Mouse (Mus musculus): ENCODE results near the gene Wdr19. TPM values are rescaled to one million over a fixed set of nuclear protein-coding genes. Genes with fewer than 3 reads are reported as not detected.

Wdr19 gene
- total and polyA plus RNA-seq, 2 experiments from 2014 or later, result 8.1 to 11.1 TPM

DNA sequence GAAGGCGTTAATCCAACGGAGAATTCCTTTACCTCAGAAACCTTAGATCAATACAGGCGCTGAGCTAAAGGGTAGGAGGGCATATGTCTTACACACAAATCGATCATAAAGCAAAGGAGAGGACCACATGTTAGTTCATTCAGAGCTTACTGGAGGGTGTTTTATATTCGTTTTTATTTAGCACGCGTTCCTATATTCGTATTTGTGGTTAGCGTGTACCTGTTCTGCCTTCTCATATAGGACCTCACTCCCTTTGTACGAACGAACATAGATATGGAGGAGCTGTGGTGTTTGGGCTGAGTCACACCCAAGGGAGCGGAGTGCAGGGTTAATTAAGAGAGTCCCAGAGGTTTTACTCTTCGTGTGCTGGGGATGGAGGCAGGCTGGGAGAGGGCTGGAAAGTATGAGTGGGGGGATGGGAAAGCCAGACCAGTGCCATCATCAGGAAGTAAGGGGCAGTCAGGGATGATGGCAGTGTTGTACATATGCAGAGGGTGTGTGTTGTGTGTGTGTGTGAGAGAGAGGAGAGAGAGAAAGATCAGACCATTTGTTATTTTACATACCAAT, 23.5 kb upstream of the Wdr19 start:
- WGBS, result 54% methylated on average over 13 of the region's 13 CpGs
- peak; percentile 18 for DNase-seq (ENCODE audit: low spot score)

GRCm38 (mm10) chr5:65177026-65177514, 22.4 kb upstream of the Wdr19 start:
- TF ChIP-seq CTCF (IDR thresholded peaks at IDR 0.05; ENCODE audit: low read depth), result no peak
- Histone ChIP-seq H3K27ac (peak overlapping the region; percentile 28), H3K4me2 (ENCODE audit: low read depth, low read length) (no peak overlapping the region), H3K4me1 (ENCODE audit: insufficient read depth, low read length) (no peaks in the 10 kb centered on the region), H3K4me3 (ENCODE audit: low read length) (no peak overlapping the region), H3K9ac (replicated peaks; ENCODE audit: low read length) (no peak overlapping the region), H3K9me3 (ENCODE audit: low read length) (no peaks in the 10 kb centered on the region), H3K36me3 (ENCODE audit: insufficient read depth, low read length) (no peaks in the 10 kb centered on the region), H3K27me3 (ENCODE audit: insufficient read depth, low read length) (no peaks in the 10 kb centered on the region)
- ATAC-seq (no peak), DNase-seq (ENCODE audit: low spot score) (peak; percentile 73)
- WGBS, result 27% methylated on average over 11 of the region's 11 CpGs

More for the DNA sequence above, 23.5 kb upstream of the Wdr19 start:
- no peaks in the 10 kb centered on the region for H3K4me1 ChIP-seq (ENCODE audit: insufficient read depth, low read length)
- no peaks in the 10 kb centered on the region for H3K9me3 ChIP-seq (ENCODE audit: low read length)
- no peak overlapping the region for H3K9ac ChIP-seq (replicated peaks; ENCODE audit: low read length)
- H3K27ac ChIP-seq, result peak overlapping the region; percentile 73
- TF ChIP-seq CTCF (IDR thresholded peaks at IDR 0.05; ENCODE audit: low read depth), result 0 out of 2 replicates have a peak, but pooled peaks have one; percentile 9
- peak; percentile 69 for ATAC-seq
- H3K4me3 ChIP-seq (ENCODE audit: low read length), result no peak overlapping the region
- H3K36me3 ChIP-seq (ENCODE audit: insufficient read depth, low read length), result no peaks in the 10 kb centered on the region
- H3K27me3 ChIP-seq (ENCODE audit: insufficient read depth, low read length), result no peaks in the 10 kb centered on the region
- H3K4me2 ChIP-seq (ENCODE audit: low read depth, low read length), result peak overlapping the region; percentile 43

GRCm38 (mm10) chr5:65178477-65178876, 21.0 kb upstream of the Wdr19 start:
- Histone ChIP-seq H3K4me2 (ENCODE audit: low read depth, low read length) (no peak overlapping the region), H3K27ac (no peak overlapping the region), H3K4me1 (ENCODE audit: insufficient read depth, low read length) (no peaks in the 10 kb centered on the region), H3K9ac (replicated peaks; ENCODE audit: low read length) (no peak overlapping the region), H3K9me3 (ENCODE audit: low read length) (no peaks in the 10 kb centered on the region), H3K4me3 (ENCODE audit: low read length) (no peak overlapping the region), H3K36me3 (ENCODE audit: insufficient read depth, low read length) (no peaks in the 10 kb centered on the region), H3K27me3 (ENCODE audit: insufficient read depth, low read length) (no peaks in the 10 kb centered on the region)
- 95% methylated on average over 9 of the region's 9 CpGs for WGBS
- ATAC-seq (no peak), DNase-seq (ENCODE audit: low spot score) (no peak)
- TF ChIP-seq CTCF (IDR thresholded peaks at IDR 0.05; ENCODE audit: low read depth), result no peak

DNA sequence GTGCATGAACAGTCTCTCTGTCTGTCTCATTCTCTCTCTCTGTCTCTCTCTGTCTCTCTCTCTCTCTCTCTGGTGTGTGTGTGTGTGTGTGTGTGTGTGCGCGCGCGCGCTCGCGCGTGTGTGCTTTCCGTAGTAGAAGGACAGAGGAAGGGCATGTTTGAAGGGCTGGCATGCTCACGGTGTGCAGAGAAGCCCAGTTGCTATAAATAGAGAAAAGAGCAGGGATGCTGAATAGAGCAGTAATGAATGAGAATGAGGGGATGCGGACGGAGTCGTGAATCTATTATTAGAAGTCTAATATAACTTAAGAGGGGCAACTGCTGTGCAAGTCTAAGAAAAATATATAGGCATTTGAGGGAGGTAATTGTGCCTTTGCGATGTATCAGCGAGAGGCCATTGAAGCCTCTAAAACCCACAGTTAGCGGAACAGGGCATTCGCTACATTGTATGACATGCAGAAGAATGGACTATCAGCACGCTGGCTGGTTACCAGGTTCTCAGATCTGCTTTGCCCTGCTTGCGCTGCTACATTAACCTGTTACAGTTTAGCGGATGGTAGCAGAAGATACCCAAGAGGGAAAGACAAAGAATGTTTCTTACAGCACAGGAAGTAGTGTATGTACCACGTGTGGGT, 18.2 kb upstream of the Wdr19 start:
- ATAC-seq, result peak; percentile 58; the same call in 1 of the 2 replicates
- H3K27ac ChIP-seq, result peak overlapping the region; percentile 75

DNA sequence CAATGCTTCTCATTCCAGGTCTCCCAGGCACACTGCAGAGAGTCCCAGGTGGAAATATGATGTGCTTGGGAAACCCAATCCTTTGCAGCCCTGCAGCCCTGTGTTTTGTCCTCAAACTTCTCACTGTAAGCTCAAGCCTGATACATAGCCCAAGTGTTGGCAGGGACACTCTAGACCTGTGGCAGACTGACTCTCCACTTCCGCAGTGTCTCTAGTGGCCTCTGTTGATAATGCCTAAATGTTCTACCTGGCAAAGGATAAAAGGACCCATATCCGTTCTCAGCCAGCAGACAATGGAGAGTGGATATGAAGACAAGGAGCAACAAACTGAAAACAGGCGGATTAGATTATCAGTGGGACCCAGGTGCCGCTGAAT, 17.7 kb upstream of the Wdr19 start:
- DNase-seq (ENCODE audit: low spot score) (peak; percentile 59), ATAC-seq (peak; percentile 71)
- peak overlapping the region; percentile 75 for H3K27ac ChIP-seq
- H3K27me3 ChIP-seq (ENCODE audit: insufficient read depth, low read length), result no peaks in the 10 kb centered on the region
- H3K9ac ChIP-seq (replicated peaks; ENCODE audit: low read length), result no peak overlapping the region
- no peaks in the 10 kb centered on the region for H3K4me1 ChIP-seq (ENCODE audit: insufficient read depth, low read length)
- H3K4me2 ChIP-seq (ENCODE audit: low read depth, low read length), result no peak overlapping the region
- peak; percentile 44 for TF ChIP-seq CTCF (IDR thresholded peaks at IDR 0.05; ENCODE audit: low read depth)
- H3K9me3 ChIP-seq (ENCODE audit: low read length), result no peaks in the 10 kb centered on the region
- 68% methylated on average over 4 of the region's 4 CpGs for WGBS
- H3K4me3 ChIP-seq (ENCODE audit: low read length), result no peak overlapping the region
- no peaks in the 10 kb centered on the region for H3K36me3 ChIP-seq (ENCODE audit: insufficient read depth, low read length)

More for the DNA sequence above, 18.2 kb upstream of the Wdr19 start:
- H3K36me3 ChIP-seq (ENCODE audit: insufficient read depth, low read length), result no peaks in the 10 kb centered on the region
- no peak overlapping the region for H3K4me2 ChIP-seq (ENCODE audit: low read depth, low read length)
- peak; percentile 28 for DNase-seq (ENCODE audit: low spot score)
- H3K9me3 ChIP-seq (ENCODE audit: low read length), result no peaks in the 10 kb centered on the region
- no peak for TF ChIP-seq CTCF (IDR thresholded peaks at IDR 0.05; ENCODE audit: low read depth)
- H3K27me3 ChIP-seq (ENCODE audit: insufficient read depth, low read length), result no peaks in the 10 kb centered on the region
- 48% methylated on average over 21 of the region's 21 CpGs for WGBS
- H3K4me3 ChIP-seq (ENCODE audit: low read length), result no peak overlapping the region
- no peaks in the 10 kb centered on the region for H3K4me1 ChIP-seq (ENCODE audit: insufficient read depth, low read length)
- no peak overlapping the region for H3K9ac ChIP-seq (replicated peaks; ENCODE audit: low read length)

- no peak overlapping the region for H3K4me3 ChIP-seq (ENCODE audit: low read length)
- no peaks in the 10 kb centered on the region for H3K4me1 ChIP-seq (ENCODE audit: insufficient read depth, low read length)
- ATAC-seq (peak; percentile 48; the same call in 1 of the 2 replicates), DNase-seq (ENCODE audit: low spot score) (peak; percentile 51)
- H3K27me3 ChIP-seq (ENCODE audit: insufficient read depth, low read length), result no peaks in the 10 kb centered on the region
- H3K27ac ChIP-seq, result peak overlapping the region; percentile 75; the same call in 1 of the 2 replicates
- H3K9ac ChIP-seq (replicated peaks; ENCODE audit: low read length), result no peak overlapping the region
- no peak overlapping the region for H3K4me2 ChIP-seq (ENCODE audit: low read depth, low read length)
- no peaks in the 10 kb centered on the region for H3K9me3 ChIP-seq (ENCODE audit: low read length)
- no peaks in the 10 kb centered on the region for H3K36me3 ChIP-seq (ENCODE audit: insufficient read depth, low read length)
- TF ChIP-seq CTCF (IDR thresholded peaks at IDR 0.05; ENCODE audit: low read depth), result no peak
- 63% methylated on average over 1 of the region's 1 CpGs for WGBS
Observed at GRCm38 (mm10) chr5:65182268-65182667, 17.2 kb upstream of the Wdr19 start.

DNA sequence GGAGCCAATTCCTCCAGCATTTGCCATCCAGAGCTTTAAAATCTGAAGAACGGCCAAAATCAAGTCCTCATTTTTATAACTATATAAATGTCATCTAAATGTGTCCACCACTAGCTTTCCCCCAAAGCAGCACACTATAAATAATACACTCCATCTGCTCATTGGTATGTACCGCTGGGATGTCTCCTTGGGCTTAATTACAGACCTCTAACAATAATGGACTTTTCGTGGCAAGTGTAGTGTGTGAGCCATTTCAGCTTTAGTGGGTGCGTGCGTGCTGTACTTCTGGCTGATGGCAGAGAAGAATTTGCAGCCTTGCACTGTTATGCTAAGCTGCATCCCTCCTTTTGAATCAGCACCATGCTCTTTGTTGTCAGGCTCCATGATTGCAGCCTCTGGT, 7.9 kb upstream of the Wdr19 start:
- 81% methylated on average over 5 of the region's 5 CpGs for WGBS
- H3K4me2 ChIP-seq (ENCODE audit: low read depth, low read length), result no peak overlapping the region
- no peak for ATAC-seq
- no peaks in the 10 kb centered on the region for H3K27me3 ChIP-seq (ENCODE audit: insufficient read depth, low read length)
- TF ChIP-seq CTCF (IDR thresholded peaks at IDR 0.05; ENCODE audit: low read depth), result no peak
- no peak for DNase-seq (ENCODE audit: low spot score)
- no peaks in the 10 kb centered on the region for H3K9me3 ChIP-seq (ENCODE audit: low read length)
- H3K9ac ChIP-seq (replicated peaks; ENCODE audit: low read length), result no peak overlapping the region
- no peak overlapping the region for H3K4me3 ChIP-seq (ENCODE audit: low read length)
- no peaks in the 10 kb centered on the region for H3K36me3 ChIP-seq (ENCODE audit: insufficient read depth, low read length)
- H3K4me1 ChIP-seq (ENCODE audit: insufficient read depth, low read length), result no peaks in the 10 kb centered on the region
- H3K27ac ChIP-seq, result no peak overlapping the region

Measured in hindbrain, postnatal 0 days (tissue).